In the genomic region with DNA sequence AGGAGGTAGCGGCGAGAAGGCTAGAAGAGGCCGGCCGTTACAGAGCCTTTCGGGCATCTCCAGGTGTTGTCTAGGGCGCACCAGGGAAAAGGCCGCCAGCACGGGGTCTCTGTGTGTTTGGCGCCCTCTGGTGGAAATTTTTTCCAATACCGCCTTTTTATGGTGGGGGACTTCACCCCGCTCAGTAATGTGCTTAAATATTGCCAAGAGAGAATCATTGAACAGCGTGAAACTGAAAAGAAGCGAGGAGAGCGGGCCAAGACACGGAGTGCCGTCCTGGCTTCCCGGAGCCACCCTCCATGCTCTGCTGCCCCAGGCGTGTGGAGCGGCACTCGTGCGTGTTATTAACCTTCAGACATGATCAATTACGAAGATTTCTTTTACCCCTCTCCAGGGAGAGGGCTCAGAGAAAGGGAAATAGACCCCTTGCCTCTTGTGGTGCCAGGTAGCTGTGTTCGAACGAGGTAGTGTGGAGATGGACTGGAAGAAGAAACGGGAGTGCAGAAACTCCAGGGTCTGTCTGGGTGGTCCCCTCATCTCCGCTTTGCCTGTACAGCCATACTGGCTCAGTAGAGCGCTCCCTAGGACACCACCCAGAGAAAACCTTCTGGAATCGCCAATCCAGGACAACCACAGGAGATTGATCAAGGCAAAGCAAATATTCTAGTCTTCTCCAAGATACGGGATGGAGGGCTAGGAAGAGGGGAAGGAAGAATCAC, we compare ENCODE assay signal across 9 mouse cellular contexts. TPM values are rescaled to one million over a fixed set of nuclear protein-coding genes. Genes with fewer than 3 reads are reported as not detected.
DNase-seq lines count a peak whose midpoint lies in the region; ATAC-seq and TF ChIP-seq lines count a peak whose summit lies in the region.
"Had no signal": no experiment of that assay in that cellular context is flagged by ENCODE, and none has a peak within 500 bp of the region (broad histone marks: within the 10 kb centered on the region; RNA-seq: fewer than 3 reads in every experiment).

No protein-coding gene starts in this region.

- H3K27me3 ChIP-seq in forebrain, embryonic 15.5 days: peaks cover 53% of the 10 kb centered on the region
- peaks cover 8% of the 10 kb centered on the region; the same call in 1 of the 2 replicates for H3K27me3 ChIP-seq in kidney, adult 2 months (replicated peaks; ENCODE audit: control insufficient read depth, insufficient read depth, low read length)
- H3K27me3 ChIP-seq in liver, postnatal 0 days (ENCODE audit: insufficient read depth, low read length): peaks cover 76% of the 10 kb centered on the region

- peak overlapping the region; percentile 69 for H3K9ac ChIP-seq in forebrain, embryonic 15.5 days (replicated peaks)
- no peak overlapping the region for H3K9ac ChIP-seq in liver, postnatal 0 days (replicated peaks)

- H3K4me1 ChIP-seq in forebrain, embryonic 15.5 days: peaks cover 58% of the 10 kb centered on the region
- H3K4me1 ChIP-seq in kidney, adult 2 months (ENCODE audit: control insufficient read depth, insufficient read depth, low read length): no peaks in the 10 kb centered on the region
- no peaks in the 10 kb centered on the region for H3K4me1 ChIP-seq in liver, postnatal 0 days (ENCODE audit: insufficient read depth)
- H3K4me1 ChIP-seq in olfactory bulb, adult 2 months (ENCODE audit: control insufficient read depth, insufficient read depth, low read length): peaks cover 13% of the 10 kb centered on the region

- peak overlapping the region; percentile 93 for H3K27ac ChIP-seq in forebrain, embryonic 15.5 days (replicated peaks)
- H3K27ac ChIP-seq in kidney, adult 2 months (ENCODE audit: insufficient read depth, low read depth, low read length): no peak overlapping the region
- H3K27ac ChIP-seq in liver, postnatal 0 days (ENCODE audit: low read depth): no peak overlapping the region
- H3K27ac ChIP-seq in olfactory bulb, adult 2 months (ENCODE audit: insufficient read depth, low read depth, low read length): peak overlapping the region; percentile 100

- peak overlapping the region; percentile 52 for H3K4me3 ChIP-seq in forebrain, embryonic 15.5 days
- no peak overlapping the region for H3K4me3 ChIP-seq in kidney, adult 2 months (ENCODE audit: insufficient read depth, low read depth, low read length)
- H3K4me3 ChIP-seq in liver, postnatal 0 days (ENCODE audit: low read depth, low read length): no peak overlapping the region
- peak overlapping the region; percentile 96 for H3K4me3 ChIP-seq in olfactory bulb, adult 2 months (ENCODE audit: insufficient read depth, low read depth, low read length)
- H3K4me3 ChIP-seq: myocyte had no signal

- peak; percentile 38 for TF ChIP-seq CTCF in kidney, adult 2 months (conservative IDR thresholded peaks at IDR 0.05; ENCODE audit: insufficient read depth, insufficient read length, low read depth, low read length)
- peak; percentile 62 for TF ChIP-seq CTCF in liver, postnatal 0 days (IDR thresholded peaks at IDR 0.05; ENCODE audit: low read depth)
- TF ChIP-seq CTCF in olfactory bulb, adult 2 months (IDR thresholded peaks at IDR 0.05; ENCODE audit: insufficient read depth, low read depth, low read length): peak; percentile 73

- no peaks in the 10 kb centered on the region for H3K9me3 ChIP-seq in forebrain, embryonic 15.5 days
- H3K9me3 ChIP-seq in liver, postnatal 0 days (ENCODE audit: low read length): no peaks in the 10 kb centered on the region

- peak; percentile 24 to 57 for DNase-seq in spleen, adult 18-20 months
- DNase-seq in spleen, postnatal 14 days (ENCODE audit: low spot score in 2 of 2): no peak
- DNase-seq in adrenal gland, postnatal 25 days: peak; percentile 37
- DNase-seq in kidney, adult 2 months: peak; percentile 47
- DNase-seq in liver, postnatal 0 days: peak; percentile 57

- TF ChIP-seq POLR2A in kidney, adult 2 months (IDR thresholded peaks at IDR 0.05; ENCODE audit: low read depth, low read length): no peak
- TF ChIP-seq POLR2A in olfactory bulb, adult 2 months (IDR thresholded peaks at IDR 0.05; ENCODE audit: insufficient read depth, low read depth, low read length): no peak; the same call in 1 of the 2 replicates

- under 1% methylated on average over 29 of the region's 29 CpGs for WGBS in forebrain, embryonic 15.5 days
- WGBS in kidney, adult 2 months: 2% methylated on average over 29 of the region's 29 CpGs
- WGBS in liver, postnatal 0 days (ENCODE audit: insufficient replicate concordance): 3% methylated on average over 29 of the region's 29 CpGs
- WGBS in olfactory bulb, adult 2 months: under 1% methylated on average over 29 of the region's 29 CpGs

- H3K36me3 ChIP-seq in forebrain, embryonic 15.5 days: no peaks in the 10 kb centered on the region
- H3K36me3 ChIP-seq in kidney, adult 2 months (ENCODE audit: control insufficient read depth, insufficient read depth, low read length): no peaks in the 10 kb centered on the region
- no peaks in the 10 kb centered on the region for H3K36me3 ChIP-seq in liver, postnatal 0 days (replicated peaks; ENCODE audit: insufficient read depth, low read length)

- TF ChIP-seq EP300 in liver, postnatal 0 days (IDR thresholded peaks at IDR 0.05; ENCODE audit: low read depth): no peak

- peak; percentile 62 for ATAC-seq in forebrain, embryonic 15.5 days (replicated peaks)
- no peak for ATAC-seq in liver, postnatal 0 days
- no peak for ATAC-seq in megakaryocyte-erythroid progenitor cell, adult 5-6 weeks (replicated peaks; ENCODE audit: low FRiP score, low TSS enrichment, poor library complexity, severe bottlenecking)

- H3K4me2 ChIP-seq in forebrain, embryonic 15.5 days (replicated peaks): peak overlapping the region; percentile 65
- no peak overlapping the region for H3K4me2 ChIP-seq in liver, postnatal 0 days (ENCODE audit: low read depth, low read length)

RNA-seq across cellular contexts. Expression of a gene that starts 8.4 kb away (rescaled TPM):
- 0.94 and 1.5 TPM in 2 replicates for total RNA-seq in adrenal gland, postnatal 25 days (2021)
- 70.9 and 71.1 TPM in 2 replicates for polyA plus RNA-seq in forebrain, embryonic 15.5 days (2015; fragmentation: Nextera tagmentation; extraction: Ambion mirVana)
- polyA plus RNA-seq in kidney, adult 2 months (2012; rRNA removed): 0.31 and 1.5 TPM in 2 replicates
- 0.04 TPM in 1 of 2 replicates, not detected in the other for polyA plus RNA-seq in liver, postnatal 0 days (2015; fragmentation: Nextera tagmentation; extraction: Ambion mirVana)
- 475 and 527 TPM in 2 replicates for polyA plus RNA-seq in olfactory bulb, adult 2 months (2012; ENCODE audit: insufficient read depth, insufficient read length, low replicate concordance, missing spikeins)
- not detected in 2 replicates for total RNA-seq in megakaryocyte-erythroid progenitor cell, adult 5-6 weeks (2014; fragmentation: Nextera tagmentation)
- not detected in 2 replicates for total RNA-seq in megakaryocyte-erythroid progenitor cell, adult 5-6 weeks (2017)
- polyA plus RNA-seq: myocyte had no signal

RNA-seq across cellular contexts. Expression of a gene that starts 52.6 kb away (rescaled TPM):
- 1.6 TPM in 1 of 2 replicates, not detected in the other for total RNA-seq in adrenal gland, postnatal 25 days (2021)
- 2.0 and 2.4 TPM in 2 replicates for polyA plus RNA-seq in forebrain, embryonic 15.5 days (2015; fragmentation: Nextera tagmentation; extraction: Ambion mirVana)
- polyA plus RNA-seq in kidney, adult 2 months (2012; rRNA removed): 2.2 and 2.7 TPM in 2 replicates
- polyA plus RNA-seq in liver, postnatal 0 days (2015; fragmentation: Nextera tagmentation; extraction: Ambion mirVana): not detected in 2 replicates
- not detected in 2 replicates for polyA plus RNA-seq in olfactory bulb, adult 2 months (2012; ENCODE audit: insufficient read depth, insufficient read length, low replicate concordance, missing spikeins)
- not detected in 2 replicates for total RNA-seq in megakaryocyte-erythroid progenitor cell, adult 5-6 weeks (2014; fragmentation: Nextera tagmentation)
- total RNA-seq in megakaryocyte-erythroid progenitor cell, adult 5-6 weeks (2017): not detected in 2 replicates

Comparison
In these comparisons a context has a peak if more than half of its experiments do, and no peak if none do; other contexts are left out.
1. DNase-seq: peak in spleen, adult 18-20 months (2 of 2), adrenal gland, postnatal 25 days (single experiment), kidney, adult 2 months (single experiment) and liver, postnatal 0 days (single experiment); none in spleen, postnatal 14 days (0 of 2).
2. H3K27ac ChIP-seq: peak in forebrain, embryonic 15.5 days (single experiment) and olfactory bulb, adult 2 months (single experiment); none in kidney, adult 2 months (single experiment) and liver, postnatal 0 days (single experiment).
3. H3K4me3 ChIP-seq: peak in forebrain, embryonic 15.5 days (single experiment) and olfactory bulb, adult 2 months (single experiment); none in kidney, adult 2 months (single experiment) and liver, postnatal 0 days (single experiment).
4. RNA of a gene that starts 8.4 kb away (polyA plus RNA-seq): 475 to 527 TPM in olfactory bulb, adult 2 months and 70.9 to 71.1 TPM in forebrain, embryonic 15.5 days; 0.31 to 1.5 TPM in kidney, adult 2 months and 0.04 TPM in liver, postnatal 0 days; every median in the first group is over 10 times any median in the second.
5. Peak in every context shown above with its lines, with median percentiles within 50 percentile points of each other: CTCF ChIP-seq.